Mouse (Mus musculus): Measurements from ENCODE around the gene Cnn2. TPM values are rescaled to one million over a fixed set of nuclear protein-coding genes. Genes with fewer than 3 reads are reported as not detected.
"Not testable (repeated sequence)": the region's sequence is repeated elsewhere in the genome, so short reads cannot be mapped to it uniquely, and the experiment has no call there.

Cnn2 gene
- polyA plus RNA-seq, 1 experiment: 1,011 TPM

DNA sequence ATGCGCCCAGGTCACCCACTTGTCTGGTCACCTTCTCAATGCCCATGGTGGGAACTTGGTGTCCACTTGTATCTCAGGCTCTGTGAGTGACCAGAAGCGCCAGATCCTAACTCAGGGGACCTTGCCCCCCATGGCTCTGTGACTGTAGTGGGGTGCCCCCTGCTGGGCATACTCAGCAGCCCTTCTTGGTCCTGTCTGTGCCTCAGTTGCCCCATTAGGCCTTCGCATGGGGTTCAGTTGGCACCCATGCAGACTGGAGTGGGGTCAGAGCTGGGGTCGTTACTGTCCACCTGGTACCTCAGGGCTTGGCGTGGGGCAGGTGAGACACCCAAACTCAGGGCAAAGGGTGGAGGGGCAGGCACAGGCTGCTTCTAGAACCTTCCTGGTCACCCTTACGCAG, 34.4 kb upstream of the Cnn2 start:
- TF ChIP-seq GATA1 (IDR thresholded peaks at IDR 0.05; ENCODE audit: borderline replicate concordance, low read length) (no peak), FLI1 (IDR thresholded peaks at IDR 0.05; ENCODE audit: low read length) (no peak)
- peaks cover 51% of the 10 kb centered on the region for H3K36me3 ChIP-seq (replicated peaks; ENCODE audit: low read length)
- no peaks in the 10 kb centered on the region for H3K9me3 ChIP-seq
- H3K4me1 ChIP-seq: peaks cover 52% of the 10 kb centered on the region
- H3K27me3 ChIP-seq (replicated peaks): no peaks in the 10 kb centered on the region
- no peak overlapping the region for H3K4me3 ChIP-seq (replicated peaks)

DNA sequence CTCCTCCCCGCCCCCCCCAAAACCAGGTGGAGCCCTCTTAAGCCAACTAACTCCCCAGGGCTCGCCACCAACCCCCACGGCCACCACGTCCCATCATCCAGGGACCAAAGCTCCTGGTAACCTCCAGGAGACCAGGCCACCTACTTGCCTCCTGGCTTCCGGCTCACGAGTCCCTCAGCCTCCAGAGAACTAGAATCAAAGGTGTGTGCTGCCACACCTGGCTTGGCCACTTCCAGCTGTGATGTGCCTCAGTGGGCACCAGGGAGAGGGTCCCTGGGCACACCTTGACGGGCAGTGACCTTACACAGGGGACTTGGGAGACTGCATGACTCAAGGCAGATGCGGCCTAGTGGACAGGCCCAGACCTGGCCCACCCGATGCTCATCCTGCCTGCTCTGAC, 32.7 kb upstream of the Cnn2 start:
- Histone ChIP-seq H3K4me1 (peaks cover 53% of the 10 kb centered on the region), H3K9me3 (no peaks in the 10 kb centered on the region), H3K36me3 (replicated peaks; ENCODE audit: low read length) (peaks cover 34% of the 10 kb centered on the region), H3K27me3 (replicated peaks) (no peaks in the 10 kb centered on the region), H3K4me3 (replicated peaks) (no peak overlapping the region)
- TF ChIP-seq GATA1 (IDR thresholded peaks at IDR 0.05; ENCODE audit: borderline replicate concordance, low read length): no peak
- TF ChIP-seq FLI1 (IDR thresholded peaks at IDR 0.05; ENCODE audit: low read length): no peak

DNA sequence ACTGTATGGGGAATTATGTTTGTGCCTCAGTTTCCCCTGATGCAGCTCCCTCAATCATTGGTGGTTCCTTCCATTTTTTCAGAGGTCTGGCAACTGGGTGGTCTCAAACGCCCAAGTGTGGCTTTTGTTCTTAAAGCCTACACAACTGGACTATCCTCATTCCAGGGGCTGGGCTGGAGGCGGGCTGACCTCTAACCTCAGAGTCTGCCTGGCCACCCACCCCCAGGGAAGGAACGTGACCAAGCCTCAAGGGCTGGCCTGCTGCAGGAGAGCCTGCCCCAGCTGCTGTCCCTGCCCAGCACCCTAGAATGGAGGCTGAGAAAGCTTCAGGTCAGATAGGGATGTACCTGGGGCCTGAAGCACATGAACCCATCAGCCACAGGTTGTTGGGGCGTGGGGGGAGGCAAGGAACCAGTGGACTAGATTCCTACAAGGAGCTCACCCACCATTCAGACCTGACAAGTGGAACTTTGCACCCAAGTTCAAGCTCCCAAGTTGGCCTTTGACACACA, 31.7 kb upstream of the Cnn2 start:
- TF ChIP-seq FLI1 (IDR thresholded peaks at IDR 0.05; ENCODE audit: low read length) (no peak), GATA1 (IDR thresholded peaks at IDR 0.05; ENCODE audit: borderline replicate concordance, low read length) (no peak)
- H3K27me3 ChIP-seq (replicated peaks): no peaks in the 10 kb centered on the region
- peaks cover 28% of the 10 kb centered on the region for H3K36me3 ChIP-seq (replicated peaks; ENCODE audit: low read length)
- no peaks in the 10 kb centered on the region for H3K9me3 ChIP-seq
- H3K4me1 ChIP-seq: peaks cover 63% of the 10 kb centered on the region
- no peak overlapping the region for H3K4me3 ChIP-seq (replicated peaks)

DNA sequence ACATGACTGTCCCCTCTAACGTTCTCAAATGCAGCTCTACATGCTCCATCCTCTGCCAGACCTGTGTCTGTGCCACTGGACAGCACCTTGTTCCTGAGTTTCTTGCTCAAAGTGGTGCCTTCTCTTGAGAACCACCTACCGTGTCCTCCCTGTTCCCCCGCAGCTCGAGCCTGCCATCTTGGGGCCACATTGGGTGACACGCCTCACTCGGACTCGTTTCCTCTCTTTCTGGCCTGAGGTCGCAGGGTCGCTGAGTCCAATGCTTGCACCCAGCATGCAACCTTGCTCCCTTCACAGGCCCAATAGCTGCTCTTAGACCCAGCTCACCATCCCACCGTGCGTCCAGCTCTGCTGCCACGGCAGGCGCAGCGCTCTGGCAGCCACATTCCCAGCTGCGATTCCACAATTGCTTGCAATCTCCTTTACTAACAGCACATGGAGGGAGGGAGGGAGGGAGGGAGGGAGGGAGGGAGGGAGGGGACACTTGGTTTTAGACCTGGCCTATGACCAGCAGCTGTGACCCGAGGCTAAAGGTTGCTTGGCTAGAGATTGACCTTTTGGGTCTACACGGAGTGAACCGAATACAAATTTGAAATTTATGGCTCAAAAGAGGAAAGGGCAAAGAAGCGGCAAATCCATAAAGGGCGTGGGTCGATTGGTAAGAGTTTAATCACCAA, 30.1 kb upstream of the Cnn2 start:
- H3K27me3 ChIP-seq (replicated peaks): no peaks in the 10 kb centered on the region
- TF ChIP-seq GATA1 (IDR thresholded peaks at IDR 0.05; ENCODE audit: borderline replicate concordance, low read length): no peak
- TF ChIP-seq FLI1 (IDR thresholded peaks at IDR 0.05; ENCODE audit: low read length): no peak
- H3K4me3 ChIP-seq (replicated peaks): peak overlapping the region; percentile 92
- H3K36me3 ChIP-seq (replicated peaks; ENCODE audit: low read length): peaks cover 25% of the 10 kb centered on the region
- no peaks in the 10 kb centered on the region for H3K9me3 ChIP-seq
- peaks cover 62% of the 10 kb centered on the region for H3K4me1 ChIP-seq

DNA sequence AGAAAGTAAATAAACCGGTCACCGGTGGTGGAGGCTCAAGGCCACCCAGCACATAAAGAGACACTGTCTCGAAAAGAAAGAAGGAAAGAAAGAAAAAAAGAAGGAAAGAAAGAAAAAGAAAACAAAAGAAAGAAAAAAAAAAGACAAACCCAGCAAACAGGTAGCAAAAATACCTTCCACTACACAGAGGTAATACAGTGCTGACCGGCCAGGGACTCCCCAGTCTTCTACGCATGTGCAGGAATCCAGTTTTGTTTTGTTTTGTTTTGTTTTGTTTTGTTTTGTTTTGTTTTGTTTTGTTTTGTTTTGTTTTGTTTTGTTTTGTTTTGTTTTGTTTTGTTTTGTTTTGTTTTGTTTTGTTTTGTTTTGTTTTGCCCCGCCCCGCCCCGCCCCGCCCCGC, 29.0 kb upstream of the Cnn2 start:
- Histone ChIP-seq H3K36me3 (replicated peaks; ENCODE audit: low read length) (peaks cover 27% of the 10 kb centered on the region), H3K4me3 (replicated peaks) (peak overlapping the region; percentile 90), H3K4me1 (peaks cover 52% of the 10 kb centered on the region)
- not testable (repeated sequence) for H3K27me3 ChIP-seq (replicated peaks); H3K9me3 ChIP-seq

DNA sequence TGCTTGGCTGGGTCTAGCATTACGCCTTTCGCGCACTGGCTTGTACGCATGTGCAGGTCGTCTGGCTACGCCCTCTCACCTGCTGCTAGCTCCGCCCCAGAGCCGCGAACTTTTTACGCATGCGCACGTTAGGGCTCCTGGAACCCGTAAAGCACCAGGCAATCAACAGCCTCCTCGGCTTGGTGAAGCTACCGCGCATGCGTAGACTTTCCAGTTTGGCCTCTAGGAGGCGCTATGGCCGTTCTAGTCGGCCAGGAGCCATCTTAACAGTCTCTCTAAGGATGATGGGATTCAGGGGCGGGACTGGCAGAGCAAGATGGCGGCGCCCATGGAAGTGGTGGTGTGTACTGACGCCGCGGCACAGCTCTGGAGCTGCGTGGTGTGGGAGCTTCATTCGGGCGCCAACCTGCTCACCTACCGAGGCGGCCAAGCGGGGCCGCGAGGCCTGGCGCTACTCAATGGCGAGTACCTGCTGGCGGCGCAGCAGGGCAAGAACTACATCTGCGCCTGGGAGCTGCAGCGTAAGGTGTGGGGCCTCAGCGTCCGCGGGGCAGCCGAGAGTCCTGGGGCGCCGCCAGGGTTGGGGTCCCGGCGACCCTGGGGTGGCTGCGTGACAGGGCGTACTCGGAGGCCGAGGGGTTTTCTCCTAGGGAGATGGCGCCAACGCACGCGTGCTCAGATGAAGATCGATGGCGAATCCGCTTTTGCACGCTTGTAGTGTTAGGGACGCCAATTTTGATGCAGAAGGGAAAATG, 28.4 kb upstream of the Cnn2 start, which contains the start of gene Wdr18:
Gene Wdr18, plus strand, starts transcription at position 306 of the 755 bp plus-strand sequence.
- H3K9me3 ChIP-seq: no peaks in the 10 kb centered on the region
- H3K36me3 ChIP-seq (replicated peaks; ENCODE audit: low read length): peaks cover 33% of the 10 kb centered on the region
- H3K27me3 ChIP-seq (replicated peaks): no peaks in the 10 kb centered on the region
- TF ChIP-seq FLI1 (IDR thresholded peaks at IDR 0.05; ENCODE audit: low read length) (no peak), GATA1 (IDR thresholded peaks at IDR 0.05; ENCODE audit: borderline replicate concordance, low read length) (no peak)
- peaks cover 54% of the 10 kb centered on the region for H3K4me1 ChIP-seq
- peak within 1 kb of the TSS; percentile 97 for H3K4me3 ChIP-seq (replicated peaks)

DNA sequence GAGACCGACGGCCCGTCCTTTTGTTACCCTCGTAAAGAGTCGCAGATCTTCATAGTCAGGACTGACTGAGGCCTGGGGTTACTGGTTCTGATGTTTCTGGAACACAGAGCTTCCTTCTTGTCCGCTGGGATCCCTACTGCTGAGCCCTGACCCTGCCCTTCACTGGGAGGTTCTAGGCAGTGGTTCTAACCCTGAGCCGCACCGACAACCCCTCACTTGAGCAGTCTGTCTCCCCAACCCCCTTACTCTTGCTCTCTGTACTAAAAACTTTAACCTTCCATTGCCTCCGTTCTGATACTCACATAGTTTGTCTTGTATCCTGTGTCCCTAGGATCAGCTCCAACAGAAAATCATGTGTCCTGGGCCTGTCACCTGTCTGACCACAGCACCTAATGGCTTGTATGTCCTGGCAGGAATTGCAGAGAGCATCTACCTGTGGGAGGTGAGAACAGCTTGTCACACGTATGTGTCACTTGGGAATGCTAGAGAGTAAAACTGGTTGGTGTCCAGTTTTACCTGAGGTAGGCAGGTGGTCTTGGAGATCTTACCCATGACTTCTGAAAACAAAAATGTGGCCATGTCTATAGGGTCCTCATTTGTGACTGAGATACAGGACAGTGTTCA, 27.6 kb upstream of the Cnn2 start:
- Histone ChIP-seq H3K9me3 (no peaks in the 10 kb centered on the region), H3K36me3 (replicated peaks; ENCODE audit: low read length) (peaks cover 41% of the 10 kb centered on the region), H3K4me1 (peaks cover 46% of the 10 kb centered on the region), H3K4me3 (replicated peaks) (peak overlapping the region; percentile 97), H3K27me3 (replicated peaks) (no peaks in the 10 kb centered on the region)
- TF ChIP-seq GATA1 (IDR thresholded peaks at IDR 0.05; ENCODE audit: borderline replicate concordance, low read length) (no peak), FLI1 (IDR thresholded peaks at IDR 0.05; ENCODE audit: low read length) (no peak)

DNA sequence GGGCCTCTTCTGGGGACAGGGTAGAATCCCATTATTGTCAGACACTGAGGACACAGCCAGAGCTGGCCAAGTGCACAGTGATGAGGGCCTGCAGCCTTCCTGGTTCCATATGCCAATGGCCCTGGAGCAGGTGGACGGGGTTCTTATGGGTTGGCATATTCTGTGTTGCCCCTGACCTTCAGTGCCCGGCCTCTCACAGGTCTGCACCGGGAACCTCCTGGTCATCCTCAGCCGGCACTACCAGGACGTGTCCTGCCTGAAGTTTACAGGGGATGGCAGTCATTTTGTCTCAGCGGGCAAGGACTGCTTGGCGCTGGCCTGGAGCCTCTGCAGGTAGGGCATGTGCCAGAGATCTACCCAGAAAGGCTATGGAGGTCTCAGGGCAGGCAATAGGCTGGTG, 23.7 kb upstream of the Cnn2 start:
- Histone ChIP-seq H3K27me3 (replicated peaks) (peaks cover 6% of the 10 kb centered on the region), H3K36me3 (replicated peaks; ENCODE audit: low read length) (peaks cover 74% of the 10 kb centered on the region), H3K4me1 (peaks cover 47% of the 10 kb centered on the region), H3K4me3 (replicated peaks) (no peak overlapping the region), H3K9me3 (no peaks in the 10 kb centered on the region)
- no peak for TF ChIP-seq GATA1 (IDR thresholded peaks at IDR 0.05; ENCODE audit: borderline replicate concordance, low read length)
- TF ChIP-seq FLI1 (IDR thresholded peaks at IDR 0.05; ENCODE audit: low read length): no peak

DNA sequence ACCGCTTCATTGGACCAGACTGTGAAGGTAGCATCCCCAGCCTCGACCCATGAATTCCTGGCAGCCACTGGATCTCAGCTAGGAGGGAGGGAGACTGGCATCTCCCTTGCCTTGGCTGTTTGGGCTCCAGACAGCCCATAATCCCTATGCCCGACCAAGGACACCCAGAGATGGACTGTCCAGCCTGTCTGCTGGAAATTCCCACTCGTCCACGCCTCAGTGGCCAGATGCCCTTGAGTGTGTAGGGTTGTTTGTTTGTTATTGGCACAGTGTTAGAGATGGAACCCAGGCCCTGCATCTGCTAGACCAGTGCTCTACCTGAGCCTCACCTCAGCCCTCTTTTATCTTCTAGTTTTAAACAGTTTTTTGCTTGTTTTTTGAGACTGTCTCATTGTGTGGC, 23.1 kb upstream of the Cnn2 start:
- peaks cover 46% of the 10 kb centered on the region for H3K4me1 ChIP-seq
- peaks cover 74% of the 10 kb centered on the region for H3K36me3 ChIP-seq (replicated peaks; ENCODE audit: low read length)

More for the DNA sequence above, 23.1 kb upstream of the Cnn2 start:
- no peaks in the 10 kb centered on the region for H3K9me3 ChIP-seq
- TF ChIP-seq FLI1 (IDR thresholded peaks at IDR 0.05; ENCODE audit: low read length) (no peak), GATA1 (IDR thresholded peaks at IDR 0.05; ENCODE audit: borderline replicate concordance, low read length) (no peak)
- H3K27me3 ChIP-seq (replicated peaks): peaks cover 10% of the 10 kb centered on the region
- H3K4me3 ChIP-seq (replicated peaks): no peak overlapping the region

Data from megakaryocyte, embryonic 14.5 days (primary cell).